Mouse (Mus musculus): ENCODE measurements around the gene Gm5751.

DNA sequence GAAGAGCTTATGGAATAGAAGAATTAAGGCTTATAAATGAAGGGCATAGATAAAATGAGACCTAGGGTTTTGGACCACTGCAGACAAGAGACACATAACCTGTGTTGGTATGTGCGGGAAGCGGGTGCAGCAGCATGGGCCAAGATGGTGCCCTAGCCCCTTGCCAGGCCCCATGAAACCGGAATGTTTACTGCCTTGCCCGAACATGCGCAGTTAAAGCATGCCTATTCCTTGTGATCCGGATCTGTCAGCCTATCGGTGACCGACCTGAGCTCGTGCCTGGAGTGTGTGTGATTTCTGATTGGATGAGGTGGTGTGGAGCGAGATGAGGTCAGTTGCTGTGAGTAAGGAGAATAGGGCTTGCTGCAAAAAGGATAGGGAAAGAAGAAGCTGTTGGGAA, 21.6 kb upstream of the Gm5751 start:
- TF ChIP-seq POLR2A (IDR thresholded peaks at IDR 0.05; ENCODE audit: low read depth, low read length): no peak
- no peak for TF ChIP-seq CTCF (IDR thresholded peaks at IDR 0.05; ENCODE audit: extremely low read depth, insufficient read depth, insufficient read length, insufficient replicate concordance)

Measured in spleen, adult 2 months (tissue).